Mouse (Mus musculus) hindbrain, embryonic 13.5 days (tissue): ENCODE measurements around the gene Atn1. TPM values are rescaled to one million over a fixed set of nuclear protein-coding genes. Genes with fewer than 3 reads are reported as not detected.

Experiments used
- ATAC-seq: fragments of 200-750 bp; cut with Nextera tagmentation; 2 replicates; pipeline ENCODE4 v1.8.0; 2017; ENCODE audit warnings: moderate TSS enrichment; ENCODE audit not compliant: low FRiP score
- H3K27ac ChIP-seq: fragments of 300-500 bp; sonication (generic); 2 replicates; pipeline ENCODE4 v1.5.1; 2015; ENCODE audit warnings: inconsistent platforms, mild to moderate bottlenecking, moderate library complexity
- H3K27me3 ChIP-seq: fragments of 300-500 bp; sonication (generic); 2 replicates; pipeline ENCODE4 v1.6.1; 2015; ENCODE audit warnings: mild to moderate bottlenecking, inconsistent platforms
- H3K36me3 ChIP-seq: fragments of 300-500 bp; sonication (generic); 2 replicates; pipeline ENCODE4 v1.6.1; 2015; ENCODE audit warnings: mild to moderate bottlenecking, inconsistent platforms
- H3K4me1 ChIP-seq: fragments of 300-500 bp; sonication (generic); replicated peaks from 2 replicates; pipeline ENCODE4 v1.6.1; 2015; ENCODE audit warnings: inconsistent platforms
- H3K4me2 ChIP-seq: fragments of 300-500 bp; sonication (generic); 2 replicates; pipeline ENCODE4 v1.6.1; 2015; ENCODE audit warnings: inconsistent platforms, mild to moderate bottlenecking, moderate library complexity
- H3K4me3 ChIP-seq: fragments of 300-500 bp; sonication (generic); 2 replicates; pipeline ENCODE4 v1.5.1; 2015; ENCODE audit warnings: mild to moderate bottlenecking, inconsistent platforms
- H3K9ac ChIP-seq: fragments of 300-500 bp; sonication (generic); 2 replicates; pipeline ENCODE4 v1.6.1; 2015; ENCODE audit warnings: mild to moderate bottlenecking, inconsistent platforms
- H3K9me3 ChIP-seq: fragments of 300-500 bp; sonication (generic); 2 replicates; pipeline ENCODE4 v1.6.1; 2016; ENCODE audit warnings: inconsistent platforms
- WGBS: fragments of 180-500 bp; shearing (Covaris S2); methylation state at CpG from one replicate; pipeline ENCODE4 v1.1.7; 2015; 5-methylcytosine and 5-hydroxymethylcytosine counted together
- polyA plus RNA-seq: library from polyadenylated mRNA; unstranded; fragments of >200 nt; fragmentation: Nextera tagmentation; extraction: Ambion mirVana; gene quantifications from 2 replicates; pipeline ENCODE4 v1.2.1, GENCODE M21; 2015

Atn1 gene
- polyA plus RNA-seq, 1 experiment from 2014 or later, result 21.6 TPM

DNA sequence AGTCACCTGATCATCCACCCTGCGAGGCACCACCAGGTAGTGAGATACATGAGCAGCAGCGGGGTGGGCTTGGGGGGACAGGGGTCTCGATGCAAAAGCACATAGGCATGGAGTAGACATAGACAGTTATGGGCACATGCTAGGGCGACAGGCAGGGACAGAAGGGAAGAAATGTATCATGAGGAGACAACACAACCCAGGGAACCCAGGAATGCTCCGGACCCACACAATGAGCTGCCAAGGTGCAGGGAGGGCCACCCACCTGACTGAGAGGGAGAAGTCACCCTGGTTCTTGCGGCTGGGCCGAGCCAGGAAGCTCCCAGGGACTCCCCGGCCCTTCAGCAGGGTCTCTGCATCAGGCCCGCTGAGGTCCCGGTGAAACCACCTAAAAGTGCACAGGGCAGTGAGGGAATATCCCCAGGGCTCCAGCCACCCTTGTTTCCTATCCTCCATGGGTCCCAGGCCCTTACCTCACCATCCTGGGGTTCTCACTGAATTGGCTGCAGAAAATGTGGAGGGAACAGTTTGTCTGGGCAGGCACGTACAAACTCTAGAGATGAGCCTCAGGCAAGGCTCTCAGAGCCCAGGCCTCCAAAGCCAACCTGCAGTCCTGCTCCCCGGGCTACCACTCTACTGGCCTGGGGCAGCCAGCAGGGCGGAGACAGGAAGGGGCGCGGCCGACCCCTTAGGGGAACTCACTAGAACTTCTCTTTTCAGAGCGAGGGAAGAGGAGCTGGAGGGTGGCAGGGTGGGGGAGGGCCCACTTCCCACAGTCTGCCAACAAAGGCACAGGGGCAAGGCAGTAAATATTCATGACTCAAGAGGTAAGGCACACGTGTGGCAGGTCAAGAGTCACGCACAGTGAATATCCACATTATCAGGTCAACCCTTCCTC, 23.6 kb downstream of the Atn1 start:
- Histone ChIP-seq H3K4me2 (no peak overlapping the region), H3K27ac (no peak overlapping the region), H3K9ac (peak overlapping the region; percentile 36), H3K36me3 (no peaks in the 10 kb centered on the region), H3K4me1 (no peaks in the 10 kb centered on the region), H3K4me3 (no peak overlapping the region), H3K9me3 (no peaks in the 10 kb centered on the region), H3K27me3 (no peaks in the 10 kb centered on the region)
- 57% methylated on average over 19 of the region's 19 CpGs for WGBS
- ATAC-seq, result no peak; the same call in 1 of the 2 replicates

GRCm38 (mm10) chr6:124731038-124731437, 25.3 kb downstream of the Atn1 start:
- H3K4me2 ChIP-seq, result no peak overlapping the region
- H3K4me3 ChIP-seq, result no peak overlapping the region
- H3K27ac ChIP-seq, result no peak overlapping the region
- no peaks in the 10 kb centered on the region for H3K9me3 ChIP-seq
- no peak overlapping the region for H3K9ac ChIP-seq
- no peak for ATAC-seq
- H3K27me3 ChIP-seq, result no peaks in the 10 kb centered on the region
- 84% methylated on average over 7 of the region's 7 CpGs for WGBS
- no peaks in the 10 kb centered on the region for H3K36me3 ChIP-seq
- H3K4me1 ChIP-seq, result no peaks in the 10 kb centered on the region

- H3K9me3 ChIP-seq, result no peaks in the 10 kb centered on the region
- H3K27me3 ChIP-seq, result no peaks in the 10 kb centered on the region
- H3K9ac ChIP-seq, result no peak overlapping the region
- ATAC-seq, result no peak
- H3K4me2 ChIP-seq, result no peak overlapping the region
- no peak overlapping the region for H3K4me3 ChIP-seq
- no peaks in the 10 kb centered on the region for H3K4me1 ChIP-seq
- no peaks in the 10 kb centered on the region for H3K36me3 ChIP-seq
- 85% methylated on average over 8 of the region's 8 CpGs for WGBS
- H3K27ac ChIP-seq, result no peak overlapping the region
These were observed 26.2 kb downstream of the Atn1 start for GRCm38 (mm10) chr6:124729850-124730705.

DNA sequence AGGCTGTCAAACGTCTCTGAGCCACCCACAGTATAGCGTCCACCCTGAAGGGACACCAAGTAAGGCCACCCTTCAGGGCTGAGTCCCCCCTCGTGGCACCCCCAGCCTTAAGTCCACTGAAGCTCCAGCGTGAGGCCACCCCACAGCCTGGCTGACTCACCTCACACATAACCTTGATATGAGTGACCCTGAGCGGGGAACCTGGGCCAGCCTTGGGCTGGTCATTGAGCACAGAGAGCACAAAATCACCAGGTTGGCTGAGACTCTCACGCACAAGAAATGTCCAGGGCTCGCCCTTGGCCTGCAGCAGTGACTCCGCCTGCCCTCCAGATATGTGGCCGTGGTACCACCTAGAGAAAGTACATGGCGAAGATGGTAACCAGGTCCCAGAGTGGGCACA, 27.7 kb downstream of the Atn1 start:
- Histone ChIP-seq H3K27ac (no peak overlapping the region), H3K36me3 (no peaks in the 10 kb centered on the region), H3K9me3 (no peaks in the 10 kb centered on the region), H3K4me3 (no peak overlapping the region), H3K4me2 (no peak overlapping the region), H3K27me3 (no peaks in the 10 kb centered on the region), H3K4me1 (no peaks in the 10 kb centered on the region), H3K9ac (no peak overlapping the region)
- 90% methylated on average over 10 of the region's 10 CpGs for WGBS
- ATAC-seq, result no peak

DNA sequence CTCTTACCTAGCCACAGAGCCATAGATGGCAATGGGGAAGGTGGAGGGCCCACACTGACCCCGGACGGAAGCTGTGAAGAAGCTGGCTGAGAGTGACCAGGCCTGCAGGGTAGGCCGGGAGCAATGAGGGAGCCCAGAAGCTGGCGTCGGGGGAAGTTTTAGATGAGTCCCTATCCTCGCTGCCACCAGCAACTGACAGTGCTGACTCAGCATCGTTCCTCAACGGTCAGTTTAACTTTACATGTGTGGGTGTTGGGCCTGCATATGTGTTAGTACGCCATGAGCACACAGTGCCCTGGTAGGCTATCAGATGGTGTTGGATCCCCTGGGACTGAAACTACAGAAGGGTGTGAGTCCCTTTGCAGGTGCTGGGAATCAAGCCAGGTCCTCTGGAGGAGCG, 31.9 kb downstream of the Atn1 start:
- 89% methylated on average over 10 of the region's 10 CpGs for WGBS
- H3K9me3 ChIP-seq, result no peaks in the 10 kb centered on the region

DNA sequence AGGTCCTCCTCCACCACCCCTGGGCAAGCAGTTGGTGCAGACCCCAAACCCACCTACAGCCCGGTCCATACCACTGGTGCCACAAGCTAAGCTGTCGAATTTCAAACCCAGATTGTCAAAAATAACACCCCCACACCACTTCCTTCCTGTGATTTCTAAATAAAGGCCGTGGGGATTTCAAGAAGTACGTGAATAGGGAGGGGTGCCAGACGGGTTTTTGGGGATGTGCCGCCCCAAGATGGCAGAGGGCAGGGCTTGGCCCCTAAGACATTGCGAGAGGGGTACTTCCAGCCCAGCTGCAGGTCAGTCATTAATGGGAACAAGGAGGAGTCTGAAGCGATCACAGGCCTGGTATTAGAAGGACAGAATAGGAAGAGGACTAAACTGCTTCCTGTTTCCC, 32.8 kb downstream of the Atn1 start:
- no peaks in the 10 kb centered on the region for H3K27me3 ChIP-seq
- no peaks in the 10 kb centered on the region for H3K36me3 ChIP-seq
- no peak overlapping the region for H3K27ac ChIP-seq
- no peaks in the 10 kb centered on the region for H3K9me3 ChIP-seq
- 86% methylated on average over 8 of the region's 8 CpGs for WGBS
- H3K4me3 ChIP-seq, result no peak overlapping the region
- no peak for ATAC-seq
- no peak overlapping the region for H3K9ac ChIP-seq
- H3K4me1 ChIP-seq, result no peaks in the 10 kb centered on the region
- no peak overlapping the region for H3K4me2 ChIP-seq

More for the DNA sequence above, 31.9 kb downstream of the Atn1 start:
- Histone ChIP-seq H3K4me1 (no peaks in the 10 kb centered on the region), H3K27ac (no peak overlapping the region), H3K9ac (no peak overlapping the region), H3K27me3 (no peaks in the 10 kb centered on the region), H3K4me3 (no peak overlapping the region), H3K4me2 (no peak overlapping the region), H3K36me3 (no peaks in the 10 kb centered on the region)
- no peak for ATAC-seq

- Histone ChIP-seq H3K4me1 (no peaks in the 10 kb centered on the region), H3K27ac (no peak overlapping the region), H3K27me3 (no peaks in the 10 kb centered on the region), H3K4me2 (no peak overlapping the region), H3K4me3 (no peak overlapping the region), H3K9ac (no peak overlapping the region), H3K9me3 (no peaks in the 10 kb centered on the region), H3K36me3 (peaks cover 3% of the 10 kb centered on the region)
- WGBS, result 84% methylated on average over 6 of the region's 6 CpGs
- ATAC-seq, result no peak
These were observed 33.3 kb downstream of the Atn1 start for GRCm38 (mm10) chr6:124722876-124723473.

DNA sequence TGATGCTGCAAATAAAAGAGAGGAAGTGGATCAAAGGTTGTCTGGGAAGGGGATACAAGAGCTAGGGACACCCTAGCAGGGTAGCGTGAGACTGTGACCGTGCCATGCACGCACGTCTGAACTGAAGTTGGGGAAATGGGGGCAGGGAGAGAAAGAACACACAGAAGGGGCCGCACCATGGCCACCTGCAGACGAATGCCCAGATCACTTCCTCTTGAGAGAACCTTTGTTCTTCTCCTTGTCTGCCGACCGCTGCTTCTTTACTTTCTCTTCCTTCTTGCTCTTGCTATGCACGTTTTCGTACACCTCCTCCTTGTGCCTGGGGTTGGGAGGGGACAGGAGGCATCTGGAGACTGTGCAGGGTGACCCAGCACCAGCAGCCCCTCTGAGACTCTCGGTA, 35.4 kb downstream of the Atn1 start:
- H3K27ac ChIP-seq, result no peak overlapping the region
- H3K9me3 ChIP-seq, result no peaks in the 10 kb centered on the region
- no peaks in the 10 kb centered on the region for H3K4me1 ChIP-seq
- H3K27me3 ChIP-seq, result no peaks in the 10 kb centered on the region
- H3K36me3 ChIP-seq, result peaks cover 24% of the 10 kb centered on the region
- no peak overlapping the region for H3K4me2 ChIP-seq
- H3K9ac ChIP-seq, result 0 out of 2 replicates have a peak overlapping the region, but pooled peaks have one; percentile 8
- WGBS, result 54% methylated on average over 11 of the region's 11 CpGs
- ATAC-seq, result no peak
- H3K4me3 ChIP-seq, result no peak overlapping the region

- peaks cover 38% of the 10 kb centered on the region for H3K36me3 ChIP-seq
- H3K9me3 ChIP-seq, result no peaks in the 10 kb centered on the region
- H3K4me2 ChIP-seq, result no peak overlapping the region
- H3K27ac ChIP-seq, result no peak overlapping the region
- no peak overlapping the region for H3K4me3 ChIP-seq
- no peaks in the 10 kb centered on the region for H3K4me1 ChIP-seq
- no peak overlapping the region for H3K9ac ChIP-seq
- WGBS, result 76% methylated on average over 7 of the region's 7 CpGs
- ATAC-seq, result no peak
- no peaks in the 10 kb centered on the region for H3K27me3 ChIP-seq
These were observed 36.9 kb downstream of the Atn1 start for GRCm38 (mm10) chr6:124719354-124719978.

GRCm38 (mm10) chr6:124718703-124719102, 37.6 kb downstream of the Atn1 start:
- WGBS, result 60% methylated on average over 16 of the region's 16 CpGs
- Histone ChIP-seq H3K4me2 (no peak overlapping the region), H3K9me3 (no peaks in the 10 kb centered on the region)

GRCm38 (mm10) chr6:124717968-124718367, 38.4 kb downstream of the Atn1 start:
- Histone ChIP-seq H3K27ac (no peak overlapping the region), H3K9me3 (no peaks in the 10 kb centered on the region), H3K4me1 (peaks cover 13% of the 10 kb centered on the region), H3K27me3 (no peaks in the 10 kb centered on the region), H3K4me2 (no peak overlapping the region), H3K36me3 (peaks cover 46% of the 10 kb centered on the region), H3K4me3 (no peak overlapping the region), H3K9ac (no peak overlapping the region)
- WGBS, result 86% methylated on average over 13 of the region's 13 CpGs
- no peak for ATAC-seq

More at GRCm38 (mm10) chr6:124718703-124719102, 37.6 kb downstream of the Atn1 start:
- no peak overlapping the region for H3K27ac ChIP-seq
- no peak overlapping the region for H3K4me3 ChIP-seq
- no peaks in the 10 kb centered on the region for H3K27me3 ChIP-seq
- peaks cover 46% of the 10 kb centered on the region for H3K36me3 ChIP-seq
- H3K4me1 ChIP-seq, result peaks cover 6% of the 10 kb centered on the region
- no peak overlapping the region for H3K9ac ChIP-seq
- ATAC-seq, result no peak
